Mouse (Mus musculus) urinary bladder, postnatal 14 days (tissue): ENCODE results near the gene Incenp.
"Not testable (repeated sequence)": the region's sequence is repeated elsewhere in the genome, so short reads cannot be mapped to it uniquely, and the experiment has no call there.

Experiments
- DNase-seq: peaks from one replicate; pipeline ENCODE4 v3.0.0; 2021; ENCODE audit warnings: low spot score

The Incenp gene

DNA sequence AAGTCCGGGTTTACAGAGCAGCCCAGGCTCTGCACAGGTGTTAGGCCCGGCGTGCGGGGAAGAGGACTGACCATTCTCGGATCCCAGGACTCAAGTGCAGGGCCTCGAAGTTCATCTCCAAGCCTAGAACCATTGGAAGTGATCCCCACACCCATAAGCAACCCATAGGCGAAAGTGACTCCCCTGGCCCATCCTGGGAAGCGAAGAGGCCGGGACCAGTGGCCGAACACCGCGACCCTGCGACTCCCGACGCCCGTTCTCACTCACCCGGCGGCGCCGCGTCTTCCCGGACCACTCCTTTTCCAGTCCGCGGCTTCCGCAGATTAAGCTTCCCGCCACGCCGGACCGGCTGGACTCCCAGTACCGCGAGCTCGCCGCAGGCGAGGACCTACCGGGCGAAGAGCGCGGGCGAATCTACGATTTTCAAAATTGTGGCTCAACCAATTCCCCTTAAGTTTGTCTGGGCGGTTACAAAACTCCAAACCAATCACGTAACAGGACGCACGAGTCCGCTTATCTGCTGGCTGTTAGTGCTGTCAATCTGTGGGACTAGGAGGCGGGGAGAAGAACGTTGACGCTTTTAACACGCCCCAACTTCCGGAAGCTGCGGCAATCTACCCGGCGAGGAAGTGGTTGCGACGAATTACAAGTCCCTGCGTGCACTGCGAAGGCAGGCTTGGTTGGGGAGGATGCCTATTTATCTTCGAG lies at the start of gene Incenp:
Incenp (minus strand) TSS at position 480 of the 708 bp plus-strand sequence.
- DNase-seq = peak; percentile 92

DNA sequence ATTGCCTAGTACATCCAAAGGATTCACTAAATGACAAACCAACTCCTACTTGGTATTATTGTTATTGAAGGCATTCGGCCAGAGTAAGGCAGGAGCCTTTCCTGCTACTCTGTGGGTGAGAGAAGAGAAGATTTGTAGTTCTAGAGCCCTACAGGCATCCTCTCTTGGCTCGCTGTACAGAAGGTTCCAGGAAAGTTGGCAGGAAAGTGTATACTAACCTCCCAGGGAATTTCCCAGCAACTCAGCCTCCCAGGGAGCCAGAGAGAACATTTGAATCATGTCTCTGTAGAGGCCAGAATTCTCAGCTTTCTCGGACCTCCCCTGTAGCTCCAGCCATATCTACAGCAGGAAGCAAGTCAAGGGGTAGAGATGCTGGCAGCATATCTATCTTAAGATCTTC lies 47.6 kb upstream of the Incenp start:
- DNase-seq = peak; percentile 50

DNA sequence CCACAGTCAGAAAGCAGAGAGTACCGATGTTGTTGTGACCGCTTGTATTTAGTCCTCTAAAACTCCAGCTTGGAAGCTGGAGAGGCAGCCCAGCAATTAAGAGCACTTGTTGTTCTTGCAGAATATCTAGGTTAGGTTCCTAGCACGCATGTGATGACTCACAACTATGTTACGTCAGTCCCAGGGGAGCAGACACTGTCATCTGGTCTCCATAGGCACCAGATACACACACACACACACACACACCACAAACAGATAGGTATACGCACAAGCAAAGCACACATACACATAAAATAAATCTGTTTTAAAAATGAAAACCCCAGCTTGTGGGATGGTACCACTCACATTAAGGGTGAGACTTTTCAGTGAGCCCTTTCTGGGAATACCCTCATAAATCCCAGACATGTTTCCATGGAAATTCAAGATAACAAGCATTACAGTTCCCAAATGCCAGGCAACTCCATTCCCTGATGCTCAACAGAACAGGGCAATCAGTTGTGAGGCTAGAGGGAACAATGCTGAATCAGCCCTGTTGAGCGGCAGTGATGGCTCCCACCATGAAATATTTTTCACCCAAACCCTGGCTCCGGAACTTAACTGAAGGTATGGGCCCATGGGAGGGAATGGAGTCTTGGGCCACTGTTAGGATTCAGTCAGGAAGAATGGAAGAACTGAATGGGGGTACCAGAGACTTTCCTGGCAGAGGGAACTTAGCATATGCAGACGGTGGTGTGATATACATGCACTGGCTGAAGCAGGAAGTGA lies 46.6 kb upstream of the Incenp start:
- peak; percentile 31 for DNase-seq

DNA sequence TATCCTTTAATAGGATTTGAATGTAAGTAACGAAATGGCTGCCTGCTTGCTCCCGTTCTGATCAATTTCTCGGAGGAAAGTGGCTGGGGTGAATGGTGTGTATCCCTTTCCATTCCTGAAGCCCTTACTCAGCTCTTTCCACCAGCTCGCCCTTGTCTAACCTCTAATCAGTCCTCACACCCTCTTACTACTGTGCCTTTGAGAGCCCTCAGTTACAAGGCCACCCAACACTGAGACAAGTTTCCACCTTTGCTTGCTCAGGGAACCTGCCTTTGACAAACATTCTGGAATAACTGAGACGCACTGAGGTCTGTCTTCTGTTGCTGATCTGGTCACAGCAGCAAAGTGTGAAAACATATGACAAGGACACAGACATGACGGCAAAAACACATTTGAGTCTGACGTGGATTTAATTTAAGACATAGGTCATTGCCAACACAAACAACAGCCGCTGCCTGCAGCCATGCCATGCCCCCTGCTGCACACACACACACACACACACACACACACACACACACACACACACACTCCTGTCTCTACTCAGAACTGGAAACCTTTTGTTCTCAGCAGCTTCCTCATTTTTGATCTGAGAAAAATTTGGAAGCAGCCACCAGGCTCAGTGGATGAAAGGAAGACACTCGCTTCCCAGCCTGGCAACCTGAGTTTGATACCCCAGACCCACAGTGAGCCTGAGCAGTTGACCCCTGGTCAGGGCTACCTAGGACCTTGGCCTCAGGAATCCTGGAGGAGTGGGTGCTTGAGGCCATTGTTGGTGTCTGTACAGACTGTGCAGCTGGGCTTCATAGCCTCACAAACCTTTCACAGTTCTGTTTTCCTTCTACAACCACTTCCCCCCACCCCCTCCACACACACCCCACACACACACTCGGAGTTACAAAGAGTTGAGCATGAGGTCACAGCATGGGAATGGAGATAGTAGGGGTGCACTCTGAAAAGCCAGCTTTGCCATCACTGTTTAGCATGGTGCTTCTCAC lies 43.5 kb upstream of the Incenp start:
- DNase-seq = no peak

DNA sequence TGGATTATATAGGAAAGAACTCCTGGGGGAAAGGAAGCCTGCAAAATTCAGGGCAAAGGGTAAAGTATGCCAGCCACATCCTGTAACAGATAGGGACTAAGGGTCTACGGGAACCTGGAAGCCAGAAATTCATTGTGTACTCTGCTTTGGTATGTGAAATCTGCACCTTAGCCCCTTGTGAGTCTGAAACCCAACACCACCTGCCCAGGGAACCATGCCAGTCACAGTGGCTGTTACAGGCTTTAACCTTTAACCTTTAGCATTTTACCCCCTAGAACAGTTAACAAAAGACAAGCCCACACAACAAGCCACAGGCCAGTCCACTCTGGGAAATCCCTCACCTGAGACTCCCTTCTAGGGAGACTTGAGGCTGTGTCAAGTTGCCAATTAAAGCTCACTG lies 42.5 kb upstream of the Incenp start:
- no peak for DNase-seq

DNA sequence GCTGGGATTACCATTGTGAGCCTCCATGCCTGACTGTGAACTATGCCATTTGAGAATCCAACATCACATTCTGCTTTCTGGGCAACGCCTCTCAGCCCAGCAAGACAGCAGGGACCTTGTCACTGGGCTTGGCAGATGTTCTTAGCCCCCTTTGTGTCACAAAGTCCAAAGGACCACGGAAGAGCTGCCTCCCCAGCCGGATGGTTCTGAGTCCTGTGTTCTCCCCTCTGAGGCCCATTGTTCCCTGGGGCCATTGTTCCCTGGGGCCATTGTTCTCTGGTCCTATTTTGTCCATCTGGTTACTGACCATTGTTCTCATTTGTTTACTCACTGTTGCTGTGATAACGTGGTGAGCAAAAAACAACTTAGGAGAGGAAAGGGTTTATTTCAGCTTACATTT lies 41.6 kb upstream of the Incenp start:
- no peak for DNase-seq

DNA sequence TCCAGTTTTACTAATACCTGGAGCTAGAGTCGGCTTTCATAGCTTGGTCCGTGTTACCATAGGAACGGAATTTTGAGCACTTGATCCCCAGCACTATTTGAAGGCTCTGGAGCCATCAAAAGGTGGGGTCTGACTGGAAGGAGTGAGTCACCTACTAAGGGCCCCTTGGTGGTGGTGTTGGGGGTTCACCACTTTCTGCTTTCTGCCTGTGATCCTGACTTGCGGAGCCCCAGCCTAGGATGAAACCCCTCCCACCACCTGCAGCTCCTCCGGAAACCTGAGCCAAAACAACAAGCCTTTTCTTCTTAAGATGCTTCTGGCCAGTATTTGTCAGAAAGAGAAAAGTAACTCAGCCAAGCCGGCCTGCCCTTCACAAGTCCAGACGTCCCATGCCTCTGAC lies 40.5 kb upstream of the Incenp start:
- no peak for DNase-seq

DNA sequence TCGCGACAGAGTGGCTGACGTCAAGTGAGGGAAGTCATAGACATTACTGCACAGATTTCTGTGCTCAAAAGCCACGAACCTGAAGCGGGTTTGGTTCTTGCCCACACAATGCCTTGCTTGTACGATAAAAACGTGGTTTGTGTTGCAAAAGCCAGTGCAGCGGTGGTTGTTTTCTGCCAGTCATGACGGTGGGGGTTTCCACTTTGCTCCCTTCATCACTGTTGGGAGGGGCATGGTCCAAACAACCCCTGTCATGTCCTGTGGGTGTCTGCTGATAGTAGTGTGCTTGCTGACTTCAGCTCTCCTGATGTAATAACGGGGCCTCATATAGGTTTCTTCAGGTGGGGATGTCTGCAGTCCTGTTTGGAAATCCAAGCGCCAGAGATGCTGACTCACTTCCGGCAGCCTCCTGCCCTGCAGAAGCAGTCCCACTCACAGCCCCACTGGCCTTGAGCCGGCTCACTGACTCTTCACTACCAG lies 39.5 kb upstream of the Incenp start:
- DNase-seq = peak; percentile 62

DNA sequence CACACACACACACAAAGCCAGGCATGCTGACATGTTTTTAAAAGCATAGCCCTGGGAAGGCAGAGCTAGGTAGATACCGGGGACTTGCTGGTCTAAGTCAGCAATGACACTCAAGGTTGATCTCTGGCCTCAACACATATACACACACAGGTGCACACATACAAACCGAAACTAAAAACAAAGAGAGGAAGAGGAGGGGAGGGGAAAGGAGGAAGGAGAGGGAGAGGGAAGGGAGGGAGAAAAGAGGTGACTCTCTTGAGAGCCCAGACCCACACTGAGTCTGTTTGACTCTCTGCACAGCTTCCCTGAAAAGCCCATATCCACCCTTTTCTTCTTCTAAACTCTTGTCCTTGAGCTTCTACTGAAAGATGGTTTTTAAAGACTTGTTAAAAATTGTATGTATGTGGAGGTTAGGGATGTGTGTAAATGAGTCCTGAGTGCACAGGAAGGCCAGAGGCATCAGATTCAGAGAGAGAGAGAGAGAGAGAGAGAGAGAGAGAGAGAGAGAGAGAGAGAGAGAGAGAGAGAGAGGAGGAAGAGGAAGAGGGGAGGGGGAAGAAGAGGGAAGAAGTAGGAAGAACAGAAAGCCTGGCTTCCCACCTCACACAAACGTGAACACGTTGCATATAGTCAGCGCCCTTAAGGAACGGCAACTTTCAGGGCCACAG lies 38.9 kb upstream of the Incenp start:
- no peak for DNase-seq

DNA sequence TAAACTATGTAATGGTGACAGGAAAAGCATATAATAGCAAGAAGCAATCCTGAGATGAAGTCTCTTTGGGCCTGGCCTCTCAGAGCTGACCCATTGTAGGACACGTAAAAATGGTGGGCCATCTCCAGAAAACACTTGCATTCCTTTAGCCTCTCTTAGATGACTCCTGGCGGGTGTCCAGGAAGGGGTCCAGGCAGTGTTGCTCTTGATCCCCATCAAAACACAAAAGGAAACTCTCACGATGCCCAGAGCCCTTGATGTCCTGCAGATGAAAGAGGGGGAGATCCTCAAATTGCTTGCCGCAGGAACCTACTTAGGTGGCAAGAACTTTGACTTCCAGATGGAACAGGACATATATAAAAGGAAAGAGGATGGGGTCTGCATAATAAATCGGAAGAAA lies 38.1 kb upstream of the Incenp start:
- no peak for DNase-seq

DNA sequence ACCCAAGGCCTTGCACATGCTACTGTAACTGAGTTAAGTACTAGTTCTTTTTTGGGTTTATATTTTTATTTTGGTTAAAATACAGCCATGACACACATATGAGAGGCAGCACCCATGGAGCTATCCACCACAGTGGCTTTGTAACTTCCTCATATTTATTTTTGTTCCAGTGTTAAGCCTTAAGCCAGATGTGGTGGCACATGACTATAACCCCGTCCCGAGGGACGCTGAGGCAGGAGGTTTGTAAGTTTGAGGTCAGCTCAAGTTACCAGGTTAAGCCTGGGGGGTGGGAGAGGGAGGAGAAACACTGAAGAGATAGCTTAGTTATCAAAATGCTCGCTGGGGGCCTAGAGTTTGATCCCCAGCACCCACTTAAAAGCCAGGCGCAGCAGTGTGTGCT lies 37.2 kb upstream of the Incenp start:
- no peak for DNase-seq

DNA sequence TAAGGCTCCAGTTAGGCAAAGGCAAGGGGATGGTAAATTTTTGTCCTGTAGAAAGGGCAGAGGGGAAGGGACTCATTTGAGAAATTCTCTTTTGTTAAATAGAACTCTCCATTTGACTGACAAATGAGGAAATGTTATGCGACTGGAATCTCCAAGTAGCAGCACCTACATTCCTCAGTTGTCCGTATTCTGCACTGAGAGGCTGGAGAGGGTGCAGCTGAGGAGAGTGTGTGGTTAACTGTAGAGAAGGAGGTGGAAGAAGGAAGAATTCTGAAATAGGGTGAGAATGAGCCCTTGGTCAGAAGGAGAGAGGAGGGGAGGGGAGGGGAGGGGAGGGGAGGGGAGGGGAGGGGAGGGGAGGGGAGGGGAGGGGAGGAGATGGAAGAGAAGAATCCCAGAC lies 34.6 kb upstream of the Incenp start:
- DNase-seq = no peak

DNA sequence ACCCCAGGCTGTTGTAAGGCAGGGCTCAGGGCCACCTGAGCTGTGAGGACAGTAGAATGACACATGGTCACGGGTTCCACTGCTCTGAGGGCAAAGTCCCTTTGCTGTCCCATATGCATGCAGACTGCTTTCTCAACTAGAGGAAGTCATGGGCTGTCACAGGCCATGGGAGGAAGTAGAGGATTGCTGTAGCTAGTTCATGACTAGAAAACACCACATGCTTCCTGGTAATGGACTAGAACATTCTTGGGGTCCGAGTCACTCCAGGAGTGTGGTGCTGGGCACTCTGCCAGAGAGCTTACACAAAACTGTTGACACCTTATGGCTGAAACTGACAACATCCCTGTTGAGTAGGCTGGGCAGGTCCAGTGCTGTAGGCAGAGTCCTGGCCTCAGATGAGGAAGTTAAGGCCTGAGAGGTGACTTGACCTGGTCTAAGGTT lies 31.8 kb upstream of the Incenp start:
- not testable (repeated sequence) for DNase-seq

DNA sequence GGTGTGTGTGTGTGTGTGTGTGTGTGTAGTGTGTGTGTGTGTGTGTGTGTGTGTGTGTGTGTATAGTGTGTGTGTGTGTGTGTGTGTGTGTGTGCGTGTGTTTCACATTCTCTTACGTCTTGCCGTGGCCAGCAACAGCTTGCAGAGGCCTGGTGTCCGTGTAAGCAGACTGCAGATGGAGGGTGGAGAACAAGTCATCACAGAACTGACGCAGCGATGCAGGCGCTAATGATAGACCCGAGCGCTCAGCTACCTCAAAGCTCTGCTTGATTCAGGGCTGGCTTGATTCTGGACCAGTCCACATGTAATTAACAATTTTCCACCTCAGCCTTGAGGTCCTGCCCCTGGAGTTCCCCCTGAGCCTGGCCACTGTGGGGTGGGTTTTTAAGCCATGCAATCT lies 28.7 kb upstream of the Incenp start:
- no peak for DNase-seq

DNA sequence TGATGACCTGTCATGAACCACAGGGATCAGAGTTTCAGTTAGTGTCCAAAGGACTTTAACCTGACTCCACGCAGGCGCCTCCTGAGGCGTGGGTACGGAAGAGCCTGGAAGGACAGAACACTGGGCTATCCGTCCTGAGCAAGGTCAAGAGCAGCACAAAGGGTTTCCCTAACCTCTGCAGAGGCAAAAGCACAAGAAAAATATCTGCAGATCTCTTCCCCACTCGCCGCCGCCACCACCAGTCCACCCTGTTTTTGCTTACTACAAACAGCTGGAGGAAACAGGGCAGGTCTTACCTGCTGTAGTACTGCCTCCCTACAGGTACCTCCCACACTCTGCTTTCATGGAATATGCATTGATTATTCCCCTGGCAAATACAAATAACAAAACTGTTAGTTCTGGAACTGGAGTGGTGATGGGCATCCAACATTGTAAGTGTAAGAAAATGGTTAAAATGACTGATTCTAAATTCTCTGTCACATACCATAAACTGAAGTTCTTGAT lies 25.5 kb upstream of the Incenp start:
- DNase-seq = no peak

DNA sequence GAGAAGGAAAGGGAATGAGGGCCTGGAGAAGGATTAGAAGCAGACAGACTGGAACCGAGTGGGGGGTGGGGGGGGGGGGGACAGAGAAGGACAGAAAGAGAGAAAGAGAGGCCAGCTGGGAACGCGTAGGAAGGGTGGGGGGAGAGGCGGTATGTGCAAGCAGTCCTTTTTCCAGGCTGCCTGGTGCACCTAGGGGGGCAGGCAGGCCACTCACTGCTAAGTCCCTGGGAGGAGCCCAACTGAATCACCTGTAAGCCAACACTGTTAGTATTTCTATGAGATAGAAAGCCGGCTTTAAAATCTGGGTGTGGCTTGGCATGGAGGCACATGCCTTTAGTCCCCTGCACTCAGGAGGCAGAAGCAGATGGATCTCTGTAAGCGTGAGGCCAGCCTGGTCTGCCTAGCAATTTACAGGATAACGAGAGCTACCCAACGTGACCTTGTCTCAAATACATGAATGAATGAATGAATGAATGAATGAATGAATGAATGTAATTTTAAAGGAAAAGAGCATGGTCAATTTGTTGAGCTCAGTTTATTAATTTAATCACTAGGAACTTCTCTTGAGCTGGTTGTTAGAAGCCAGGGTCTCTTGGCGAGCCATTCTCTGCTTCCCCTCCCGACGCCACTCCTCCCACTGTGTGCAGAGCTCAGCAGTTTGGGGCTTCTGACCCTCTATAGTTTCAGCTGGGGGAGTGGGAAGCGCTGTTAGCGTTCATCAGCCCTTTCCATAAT lies 24.9 kb upstream of the Incenp start:
- DNase-seq = no peak

DNA sequence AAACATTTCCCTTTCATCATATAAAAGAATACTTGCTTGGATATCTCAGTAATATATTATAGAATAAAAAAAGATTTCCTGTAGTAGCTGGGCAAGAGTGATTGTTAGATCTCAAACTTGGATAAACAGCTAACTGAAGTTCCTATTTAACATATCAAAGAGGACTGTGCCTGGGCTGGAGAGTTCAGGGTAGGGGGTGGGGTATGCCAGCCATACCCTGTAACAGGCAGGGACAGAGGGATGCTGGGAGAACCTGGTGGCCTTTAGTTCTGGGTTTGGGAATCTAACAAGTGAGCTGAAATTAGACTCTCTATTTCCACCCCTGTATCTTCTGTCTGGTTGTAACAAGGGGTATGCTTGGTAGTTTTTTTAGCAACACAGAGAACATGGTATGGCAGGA lies 23.7 kb upstream of the Incenp start:
- DNase-seq = no peak

DNA sequence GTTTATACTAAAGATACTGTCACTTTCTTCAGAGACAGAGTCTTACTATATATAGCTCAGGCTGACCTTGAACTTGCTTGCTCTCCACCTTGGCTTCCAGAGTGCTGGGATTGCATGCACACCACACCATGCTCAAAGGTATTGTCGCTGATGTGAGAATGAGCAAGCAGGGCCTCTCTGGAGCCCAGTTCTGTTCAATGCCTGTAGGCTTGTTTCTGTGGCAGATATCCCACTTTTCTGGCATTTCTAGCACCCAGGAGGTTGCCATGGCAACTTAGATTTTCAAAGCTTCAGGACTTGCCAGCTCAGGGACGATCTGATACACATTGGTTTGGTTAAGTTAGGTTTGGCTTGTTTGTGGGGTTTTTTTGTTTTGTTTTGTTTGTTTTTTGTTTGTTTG lies 22.9 kb upstream of the Incenp start:
- no peak for DNase-seq

DNA sequence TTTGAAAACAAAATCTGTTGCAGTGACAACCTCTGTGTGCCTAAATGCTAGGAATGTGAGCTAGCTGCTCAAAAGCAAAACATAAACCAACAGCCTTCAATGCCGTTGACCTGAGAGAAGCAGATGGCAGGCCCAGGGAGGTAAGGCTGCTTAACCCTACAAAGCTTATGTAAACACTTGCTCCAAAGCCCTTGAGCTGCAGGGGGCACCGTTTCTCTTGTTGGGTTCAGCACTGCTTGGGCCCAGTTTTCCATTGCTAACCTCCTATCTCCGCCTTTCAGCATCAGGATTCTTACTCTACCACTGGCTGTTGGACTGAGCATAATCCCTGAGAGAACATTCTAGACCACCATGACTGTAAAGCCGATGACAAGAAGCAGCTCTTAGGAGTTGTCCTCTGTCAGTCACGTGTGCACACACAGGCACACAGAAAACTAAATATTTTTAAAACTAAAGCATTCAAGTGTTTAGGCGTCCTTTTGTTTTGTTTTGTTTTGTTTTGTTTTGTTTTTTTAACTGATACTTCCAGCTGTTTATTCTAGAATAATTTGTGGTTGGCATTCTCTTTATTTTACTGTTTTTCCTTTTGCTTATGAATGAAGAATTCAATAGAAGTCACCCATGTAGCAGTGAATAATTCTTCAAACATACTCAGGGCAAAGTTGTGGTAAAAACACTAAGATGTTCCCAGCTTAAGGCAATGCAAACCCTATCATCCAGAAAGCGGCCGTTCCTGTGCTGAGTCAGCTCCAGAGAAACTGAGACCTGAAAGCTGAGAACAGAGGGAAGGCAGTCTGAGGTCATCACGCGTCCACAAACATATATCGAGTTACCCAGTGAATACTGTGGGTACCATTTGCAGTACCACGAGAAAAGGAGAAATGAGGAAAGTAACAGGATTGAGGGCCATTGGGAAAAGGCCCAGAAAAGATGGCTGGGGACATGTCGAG lies 21.8 kb upstream of the Incenp start:
- peak; percentile 70 for DNase-seq
